Mouse (Mus musculus) C2C12 (cell line): ENCODE measurements around the gene Bst2.

Experiments
- CTCF ChIP-seq: IDR thresholded peaks from one replicate; pipeline ENCODE4 v1.5.1; 2011; ENCODE audit not compliant: control insufficient read depth, insufficient read depth, insufficient read length
- USF1 ChIP-seq: IDR thresholded peaks from one replicate; pipeline ENCODE4 v1.6.1; 2011; ENCODE audit warnings: low read depth, mild to moderate bottlenecking, control low read depth, moderate library complexity

DNA sequence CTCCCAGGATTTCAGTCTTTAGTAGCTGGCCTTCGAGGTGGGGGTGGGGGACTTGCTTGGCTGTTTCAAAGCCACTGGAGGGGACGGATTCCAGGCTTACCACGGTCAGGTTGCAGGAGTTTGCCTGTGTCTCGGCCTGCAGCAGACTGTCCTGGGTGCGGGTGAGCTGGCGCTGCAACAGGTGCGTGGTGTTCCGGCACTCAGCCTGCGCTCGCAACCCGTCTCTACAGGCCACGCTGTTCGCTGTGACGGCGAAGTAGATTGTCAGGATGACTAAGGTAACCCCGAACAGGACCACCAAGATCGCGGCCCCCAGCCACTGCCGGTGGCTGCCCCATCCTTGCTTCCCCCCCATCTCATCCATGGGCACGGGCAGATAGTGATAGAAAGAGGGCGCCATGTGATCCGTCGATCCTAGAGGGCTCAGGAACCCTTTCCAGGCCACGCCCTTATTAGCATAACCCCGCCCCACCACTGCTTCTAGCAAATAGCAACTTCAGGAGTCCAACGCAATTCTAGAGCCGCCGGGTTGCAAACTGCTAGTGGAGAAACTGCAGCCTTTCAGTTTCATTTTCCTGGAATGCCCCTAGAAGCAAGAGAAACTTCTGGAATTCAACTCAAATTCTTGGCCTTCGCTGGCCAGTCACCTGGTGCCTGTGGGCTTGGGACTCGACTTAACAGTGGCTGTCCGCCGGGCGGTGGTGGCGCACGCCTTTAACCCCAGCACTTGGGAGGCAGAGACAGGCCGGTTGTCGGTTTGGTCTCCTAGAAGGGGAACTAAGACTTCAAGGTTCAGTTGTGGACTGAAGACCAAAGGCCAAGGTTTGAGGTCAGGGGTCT, at the start of gene Bst2:
- TF ChIP-seq CTCF, result peak; percentile 14
- TF ChIP-seq USF1, result peak; percentile 64
